ENCODE assay signal across 8 mouse cellular contexts in the genomic region with DNA sequence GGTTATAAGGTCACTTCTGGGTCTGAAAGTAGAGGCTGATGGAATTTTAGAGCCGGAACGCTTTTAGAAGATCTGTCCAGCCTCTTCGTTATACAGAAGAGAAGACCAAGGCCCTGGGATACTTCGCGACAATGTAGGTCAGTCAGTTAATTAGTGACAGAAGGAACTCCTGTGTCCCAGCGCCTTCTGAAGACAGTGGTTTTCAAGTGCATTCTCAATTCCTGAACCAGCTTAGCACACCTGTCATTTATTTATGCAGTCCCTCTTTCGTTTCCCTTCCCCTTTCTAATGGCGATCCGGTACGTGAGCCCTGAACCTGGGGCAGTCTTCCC.
DNase-seq lines count a peak whose midpoint lies in the region; ATAC-seq and TF ChIP-seq lines count a peak whose summit lies in the region.

No protein-coding gene starts in this region.

- ATAC-seq in lung, embryonic 16.5 days (ENCODE audit: low read depth), result no peak
- no peak for ATAC-seq in embryonic facial prominence, embryonic 15.5 days (ENCODE audit: insufficient number of reproducible peaks, low FRiP score, low TSS enrichment, low read depth)
- no peak for ATAC-seq in limb, embryonic 11.5 days (ENCODE audit: insufficient number of reproducible peaks, low FRiP score, low TSS enrichment, low read depth)

- no peak for TF ChIP-seq POLR2A in olfactory bulb, adult 2 months (IDR thresholded peaks at IDR 0.05; ENCODE audit: insufficient read depth, low read depth, low read length)

- H3K9ac ChIP-seq in lung, embryonic 16.5 days (ENCODE audit: low read length), result peak overlapping the region; percentile 77
- H3K9ac ChIP-seq in embryonic facial prominence, embryonic 15.5 days, result peak overlapping the region; percentile 72
- H3K9ac ChIP-seq in limb, embryonic 11.5 days (ENCODE audit: low read length), result peak overlapping the region; percentile 72

- H3K4me2 ChIP-seq in lung, embryonic 16.5 days (ENCODE audit: low read depth, low read length), result peak overlapping the region; percentile 98
- peak overlapping the region; percentile 93 for H3K4me2 ChIP-seq in embryonic facial prominence, embryonic 15.5 days (replicated peaks)
- H3K4me2 ChIP-seq in limb, embryonic 11.5 days (ENCODE audit: low read depth, severe bottlenecking), result peak overlapping the region; percentile 98

- H3K4me3 ChIP-seq in lung, embryonic 16.5 days (ENCODE audit: low read length), result peak overlapping the region; percentile 83
- H3K4me3 ChIP-seq in embryonic facial prominence, embryonic 15.5 days (replicated peaks), result peak overlapping the region; percentile 82
- H3K4me3 ChIP-seq in limb, embryonic 11.5 days (ENCODE audit: low read depth, low read length), result peak overlapping the region; percentile 88
- H3K4me3 ChIP-seq in olfactory bulb, adult 2 months (ENCODE audit: insufficient read depth, low read depth, low read length), result peak overlapping the region; percentile 98

- H3K27ac ChIP-seq in lung, embryonic 16.5 days (ENCODE audit: low read length), result peak overlapping the region; percentile 91
- peak overlapping the region; percentile 78 for H3K27ac ChIP-seq in embryonic facial prominence, embryonic 15.5 days (replicated peaks)
- no peak overlapping the region for H3K27ac ChIP-seq in limb, embryonic 11.5 days (replicated peaks; ENCODE audit: low read depth, low read length)
- peak overlapping the region; percentile 52 for H3K27ac ChIP-seq in olfactory bulb, adult 2 months (ENCODE audit: insufficient read depth, low read depth, low read length)

- peaks cover 2% of the 10 kb centered on the region; the same call in 1 of the 2 replicates for H3K4me1 ChIP-seq in lung, embryonic 16.5 days (replicated peaks; ENCODE audit: control insufficient read depth, insufficient read depth, low read length)
- H3K4me1 ChIP-seq in embryonic facial prominence, embryonic 15.5 days, result 0 out of 2 replicates have a peak, but pooled peaks cover 3% of the 10 kb centered on the region
- 0 out of 2 replicates have a peak, but pooled peaks cover 3% of the 10 kb centered on the region for H3K4me1 ChIP-seq in limb, embryonic 11.5 days (ENCODE audit: control insufficient read depth, insufficient read depth, low read length)
- H3K4me1 ChIP-seq in olfactory bulb, adult 2 months (ENCODE audit: control insufficient read depth, insufficient read depth, low read length), result peaks cover 5% of the 10 kb centered on the region; the same call in 1 of the 2 replicates

- H3K9me3 ChIP-seq in lung, embryonic 16.5 days (ENCODE audit: control insufficient read depth, low read length), result no peaks in the 10 kb centered on the region
- H3K9me3 ChIP-seq in embryonic facial prominence, embryonic 15.5 days (replicated peaks), result no peaks in the 10 kb centered on the region
- no peaks in the 10 kb centered on the region for H3K9me3 ChIP-seq in limb, embryonic 11.5 days (ENCODE audit: control insufficient read depth, low read length)

- H3K27me3 ChIP-seq in lung, embryonic 16.5 days (ENCODE audit: control insufficient read depth, insufficient read depth, low read depth, low read length), result no peaks in the 10 kb centered on the region
- H3K27me3 ChIP-seq in embryonic facial prominence, embryonic 15.5 days, result no peaks in the 10 kb centered on the region
- H3K27me3 ChIP-seq in limb, embryonic 11.5 days (ENCODE audit: control insufficient read depth, insufficient read depth, low read length), result no peaks in the 10 kb centered on the region

- DNase-seq in lung, postnatal 36 days, result no peak
- DNase-seq in limb, embryonic 11.5 days (ENCODE audit: low spot score), result no peak
- DNase-seq in c-Kit-positive CD71-positive TER-119-positive erythroid progenitor cells, embryonic 14.5 days (ENCODE audit: low spot score), result no peak
- DNase-seq in right cerebral cortex, postnatal 10 days (ENCODE audit: low spot score in 2 of 2), result no peak
- DNase-seq in spleen, adult 18-20 months, result no peak

- WGBS in lung, embryonic 16.5 days, result 20% methylated on average over 10 of the region's 10 CpGs
- 24% methylated on average over 10 of the region's 10 CpGs for WGBS in embryonic facial prominence, embryonic 15.5 days
- WGBS in limb, embryonic 11.5 days, result 20% methylated on average over 10 of the region's 10 CpGs
- 27% methylated on average over 10 of the region's 10 CpGs for WGBS in olfactory bulb, adult 2 months

- no peaks in the 10 kb centered on the region for H3K36me3 ChIP-seq in lung, embryonic 16.5 days (ENCODE audit: control insufficient read depth, insufficient read depth, low read length)
- no peaks in the 10 kb centered on the region for H3K36me3 ChIP-seq in embryonic facial prominence, embryonic 15.5 days
- H3K36me3 ChIP-seq in limb, embryonic 11.5 days (ENCODE audit: control insufficient read depth, insufficient read depth, low read length), result no peaks in the 10 kb centered on the region

- TF ChIP-seq CTCF in olfactory bulb, adult 2 months (IDR thresholded peaks at IDR 0.05; ENCODE audit: insufficient read depth, low read depth, low read length), result no peak
